Mouse (Mus musculus) T-helper 17 cell (primary cell): ENCODE results near the gene Sae1.

Experiments used
- in situ Hi-C, 2 experiments: fragments of 300-600 bp; cut with MboI, MseI; formaldehyde crosslinking; loops; 1 replicate in 1 of 2; 2 replicates in 1 of 2; pipeline ENCODE4 v1.15.1; 2025; ENCODE audit warnings: high pct_unique_total_duplicates in 2 of 2

Sae1 gene

DNA sequence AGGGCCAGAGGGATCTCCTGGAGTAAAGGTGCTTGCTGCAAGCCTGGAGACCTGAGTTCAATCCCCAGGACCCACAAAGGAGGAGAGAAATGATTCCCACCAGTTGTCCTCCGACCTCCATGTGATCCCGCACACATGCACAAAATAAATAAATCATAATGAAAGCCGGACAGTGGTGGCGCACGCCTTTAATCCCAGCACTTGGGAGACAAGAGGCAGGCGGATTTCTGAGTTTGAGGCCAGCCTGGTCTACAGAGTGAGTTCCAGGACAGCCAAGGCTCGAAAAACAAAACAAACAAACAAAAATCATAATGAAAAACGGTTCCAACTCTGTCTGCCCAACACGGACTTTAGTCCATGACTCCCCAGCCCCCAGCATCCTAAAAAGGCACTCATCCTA is 102.7 kb downstream of the Sae1 start:
- in situ Hi-C loops, result no loop called here

DNA sequence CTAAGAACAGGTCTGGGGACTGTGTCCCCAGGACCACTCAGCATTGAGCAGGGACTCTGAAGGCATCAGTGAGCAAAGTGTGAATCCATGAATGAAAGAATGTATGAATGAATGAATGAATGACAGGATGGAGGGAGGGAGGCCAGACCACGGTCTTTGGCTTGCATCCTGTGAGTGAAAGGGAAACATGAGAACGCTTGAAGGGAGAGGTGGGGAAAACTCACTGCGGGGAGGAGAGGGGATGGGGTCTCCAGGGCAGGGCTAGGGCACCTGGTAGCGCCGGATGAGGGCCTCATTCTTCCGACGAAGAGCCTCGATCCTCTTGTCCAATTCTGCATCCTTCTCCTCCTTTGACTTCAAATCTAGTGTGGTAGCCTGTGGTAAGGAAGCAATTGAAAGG is 103.6 kb downstream of the Sae1 start:
- in situ Hi-C loops, result no loop called here

DNA sequence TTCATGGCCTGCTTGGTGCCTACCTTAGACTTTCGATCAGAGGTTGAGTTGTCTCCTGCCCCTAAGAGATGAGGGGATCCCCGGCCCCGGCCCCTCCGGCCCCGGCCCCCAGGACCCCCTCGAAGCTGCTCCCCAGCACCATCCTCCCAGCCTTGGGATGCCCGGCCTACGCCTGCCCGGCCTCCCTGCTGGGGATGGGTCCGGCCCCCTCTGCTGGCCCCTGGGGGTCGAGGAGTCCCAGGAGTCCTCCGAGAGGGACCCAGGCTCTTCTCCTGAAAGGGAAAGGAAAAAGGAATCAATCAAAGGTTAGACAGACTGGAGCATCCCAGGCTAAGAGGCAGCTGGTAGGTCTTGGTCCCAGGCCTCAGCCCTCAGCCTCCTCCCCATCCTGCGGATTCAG is 105.3 kb downstream of the Sae1 start:
- in situ Hi-C loops, result no loop called here

DNA sequence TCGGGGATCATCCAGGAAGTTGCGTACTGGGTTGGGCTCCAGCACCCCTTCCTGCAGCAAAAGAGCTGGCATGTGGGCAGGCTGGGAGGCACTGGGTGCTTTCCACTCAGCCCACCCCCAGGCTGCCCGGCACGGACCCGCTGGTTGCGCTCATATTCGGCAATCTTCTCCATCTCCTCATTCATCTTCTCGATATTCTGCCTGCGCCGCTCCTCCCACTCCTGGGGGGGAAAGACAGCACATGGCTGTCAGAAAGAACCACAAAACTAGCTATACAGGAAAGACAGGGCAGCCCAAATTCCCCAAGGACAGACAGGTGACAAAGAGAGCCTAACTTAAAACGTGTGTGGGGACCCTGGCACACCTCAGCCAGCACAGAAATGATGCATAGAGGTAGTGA is 106.9 kb downstream of the Sae1 start:
- in situ Hi-C loops, result no loop called here

DNA sequence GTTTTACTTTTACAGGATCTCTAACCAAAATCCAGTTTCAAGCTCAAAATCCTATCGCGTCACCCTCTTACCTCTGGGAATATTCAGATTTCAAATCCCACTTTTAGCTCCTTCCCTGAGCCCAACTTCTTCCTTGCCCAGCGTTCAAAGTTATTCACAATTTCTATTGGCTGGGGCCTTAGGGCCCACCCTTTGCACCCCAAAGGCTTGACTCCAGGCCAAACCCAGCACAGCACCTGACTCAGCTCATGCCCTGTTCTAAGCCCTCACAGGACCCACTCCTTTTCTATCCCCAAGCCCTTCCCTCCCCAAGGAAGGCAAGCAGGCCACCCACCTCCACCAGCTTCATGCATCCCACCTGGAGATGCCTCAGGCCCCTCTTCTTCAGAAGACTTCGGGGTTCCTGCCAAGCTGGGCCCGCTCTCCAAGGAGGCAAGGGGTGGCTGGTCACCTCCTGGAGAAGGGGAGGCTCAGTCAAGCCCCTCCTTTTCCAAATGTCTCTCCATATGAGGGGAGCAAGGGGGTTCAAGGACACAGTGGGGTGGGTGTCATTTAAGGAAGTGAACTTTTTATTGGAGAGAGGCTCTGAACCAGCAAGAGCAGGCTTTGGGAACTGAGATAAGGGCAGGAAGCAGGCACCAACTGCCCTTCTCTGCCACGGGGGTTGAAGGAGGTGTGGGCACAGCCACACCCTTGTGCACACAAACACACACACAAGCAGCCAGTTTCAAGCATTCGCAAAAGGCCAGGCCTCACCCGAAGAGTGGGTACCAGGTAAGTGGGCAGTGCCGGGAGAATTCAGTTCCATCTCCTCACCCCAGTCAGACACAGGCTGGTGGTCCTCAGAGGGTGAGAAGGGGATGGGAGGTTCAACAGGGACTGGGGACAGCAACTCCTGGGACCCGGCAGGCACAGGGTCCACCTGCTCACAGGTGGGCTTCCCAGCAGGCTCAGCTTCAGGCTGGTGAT is 112.4 kb downstream of the Sae1 start:
- in situ Hi-C loops, result no loop called here

DNA sequence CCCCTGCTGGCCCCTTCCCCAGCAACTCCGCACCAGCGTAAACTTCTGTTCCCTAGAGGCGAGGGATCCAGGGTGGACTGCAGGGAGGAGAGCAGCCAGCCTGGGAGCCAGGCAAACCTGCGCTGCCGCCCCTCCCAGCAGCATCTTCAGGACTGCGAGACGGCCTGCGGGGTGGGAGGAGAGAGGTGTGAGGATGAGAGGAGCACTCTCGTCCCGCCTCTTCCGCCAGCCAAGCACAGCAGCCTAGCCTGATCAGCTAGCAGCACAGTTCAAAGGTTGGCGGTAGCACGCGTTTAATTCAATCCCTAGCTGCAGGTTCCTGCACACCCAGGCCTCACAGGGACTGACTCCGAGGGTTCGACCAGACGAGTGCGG is 113.9 kb downstream of the Sae1 start:
- in situ Hi-C loops, result no loop called here

DNA sequence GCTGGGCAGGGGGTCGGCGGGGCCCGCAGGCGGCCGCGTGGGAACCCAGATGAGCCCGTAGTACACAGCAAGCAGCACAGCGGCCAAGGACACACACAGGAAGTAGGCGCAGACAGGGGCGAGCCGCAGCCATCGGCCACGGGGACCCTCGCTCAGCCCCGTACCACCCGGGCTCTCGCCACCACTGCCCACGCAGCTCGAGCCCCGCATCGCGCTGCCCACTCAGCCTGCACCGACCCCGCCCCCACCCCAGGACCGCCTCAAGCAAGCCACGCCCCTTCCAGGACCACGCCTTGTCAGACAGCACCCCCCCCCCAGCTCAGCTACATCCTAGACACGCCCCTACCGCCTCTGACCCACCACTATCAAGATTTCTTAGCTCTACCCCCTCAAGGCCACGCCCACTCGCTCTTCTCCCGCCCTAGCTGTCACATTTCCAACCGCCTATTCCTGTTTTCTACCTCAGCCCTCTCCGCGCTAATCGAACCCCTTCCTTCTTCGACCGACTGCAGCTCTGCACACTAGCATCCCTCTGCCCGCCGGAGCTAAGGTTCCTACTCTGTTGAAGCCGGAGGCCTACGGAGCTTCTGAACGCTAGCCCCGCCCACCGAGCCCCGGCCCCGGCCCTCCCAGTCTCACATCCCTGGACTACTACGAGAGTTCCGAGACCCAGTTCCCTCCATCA is 114.4 kb downstream of the Sae1 start, which contains the start of gene Inafm1:
TSS of gene Inafm1 (minus strand) at position 537 of the 685 bp plus-strand sequence.
- in situ Hi-C loops, result no loop called here

DNA sequence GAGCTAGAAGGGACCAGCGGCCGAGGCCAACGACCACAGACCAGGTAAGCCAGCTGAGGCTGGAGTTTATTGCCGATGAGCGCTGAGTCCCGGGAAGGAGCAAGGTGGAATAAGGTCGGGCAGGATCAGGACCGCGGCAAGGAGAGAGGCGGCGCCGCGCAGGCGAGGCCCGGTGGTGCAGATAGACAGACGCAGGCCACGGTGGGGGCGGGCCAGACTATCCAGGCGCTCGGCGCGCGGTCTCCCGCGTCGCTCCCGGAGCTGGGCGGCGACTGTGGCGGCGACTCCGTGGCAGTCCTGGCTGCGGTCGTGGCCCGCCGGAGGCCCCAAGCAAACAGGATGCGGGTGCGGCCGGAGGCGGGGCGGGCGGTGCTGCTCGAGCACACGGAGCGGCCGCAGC is 114.9 kb downstream of the Sae1 start:
- in situ Hi-C loops, result no loop called here

DNA sequence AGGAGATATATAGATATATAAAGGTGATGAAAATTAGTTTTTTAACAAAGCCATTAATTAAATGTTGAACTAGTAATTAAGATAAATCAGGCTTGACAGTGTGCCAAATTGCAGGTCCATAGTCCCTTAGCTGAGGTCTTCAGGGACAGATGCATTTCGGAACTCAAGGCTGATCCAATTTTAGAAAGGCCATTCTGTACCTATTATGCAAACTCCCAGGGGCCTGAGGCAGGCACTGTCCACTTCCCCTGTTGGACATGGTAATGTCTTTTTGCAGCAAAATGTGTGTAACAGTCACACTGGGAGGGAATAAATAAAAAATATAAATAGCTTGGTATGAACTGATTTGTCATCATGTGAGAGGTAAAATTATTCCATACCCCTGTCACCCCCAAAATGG is 116.5 kb downstream of the Sae1 start:
- in situ Hi-C loops, result no loop called here
